Mouse (Mus musculus): ENCODE measurements around the gene Colq. TPM values are rescaled to one million over a fixed set of nuclear protein-coding genes. Genes with fewer than 3 reads are reported as not detected.

Colq gene
- polyA plus RNA-seq, 1 experiment = not detected

GRCm38 (mm10) chr14:31494349-31494974, 96.7 kb downstream of the Colq start, which contains the start of gene Eaf1:
Gene Eaf1 (plus strand): TSS chr14:31494399.
- TF ChIP-seq GATA1 (IDR thresholded peaks at IDR 0.05; ENCODE audit: low read length) = no peak
- no peak for TF ChIP-seq TAL1 (IDR thresholded peaks at IDR 0.05; ENCODE audit: low read length)
- peaks cover 53% of the 10 kb centered on the region for H3K4me1 ChIP-seq (ENCODE audit: control insufficient read depth)
- H3K4me3 ChIP-seq (replicated peaks) = peak within 1 kb of the TSS; percentile 70
- no peaks in the 10 kb centered on the region for H3K27me3 ChIP-seq (ENCODE audit: control insufficient read depth)
- H3K9me3 ChIP-seq (ENCODE audit: control insufficient read depth, low read length) = no peaks in the 10 kb centered on the region
- peaks cover 68% of the 10 kb centered on the region for H3K36me3 ChIP-seq (ENCODE audit: control insufficient read depth)

GRCm38 (mm10) chr14:31493901-31494300, 97.2 kb downstream of the Colq start:
- Histone ChIP-seq H3K4me3 (replicated peaks) (peak overlapping the region; percentile 70), H3K27me3 (ENCODE audit: control insufficient read depth) (no peaks in the 10 kb centered on the region), H3K4me1 (ENCODE audit: control insufficient read depth) (peaks cover 53% of the 10 kb centered on the region), H3K36me3 (ENCODE audit: control insufficient read depth) (peaks cover 68% of the 10 kb centered on the region), H3K9me3 (ENCODE audit: control insufficient read depth, low read length) (no peaks in the 10 kb centered on the region)
- TF ChIP-seq GATA1 (IDR thresholded peaks at IDR 0.05; ENCODE audit: low read length) (no peak), TAL1 (IDR thresholded peaks at IDR 0.05; ENCODE audit: low read length) (no peak)

- Histone ChIP-seq H3K9me3 (ENCODE audit: control insufficient read depth, low read length) (no peaks in the 10 kb centered on the region), H3K4me3 (replicated peaks) (no peak overlapping the region), H3K4me1 (ENCODE audit: control insufficient read depth) (peaks cover 12% of the 10 kb centered on the region), H3K36me3 (ENCODE audit: control insufficient read depth) (peaks cover 97% of the 10 kb centered on the region), H3K27me3 (ENCODE audit: control insufficient read depth) (no peaks in the 10 kb centered on the region)
- TF ChIP-seq TAL1 (IDR thresholded peaks at IDR 0.05; ENCODE audit: low read length) = no peak
- TF ChIP-seq GATA1 (IDR thresholded peaks at IDR 0.05; ENCODE audit: low read length) = no peak
These were observed 103.1 kb downstream of the Colq start for GRCm38 (mm10) chr14:31488055-31488454.

- H3K27me3 ChIP-seq (ENCODE audit: control insufficient read depth) = no peaks in the 10 kb centered on the region
- H3K36me3 ChIP-seq (ENCODE audit: control insufficient read depth) = peaks cover 98% of the 10 kb centered on the region
- TF ChIP-seq GATA1 (IDR thresholded peaks at IDR 0.05; ENCODE audit: low read length) = no peak
- H3K4me3 ChIP-seq (replicated peaks) = no peak overlapping the region
- no peaks in the 10 kb centered on the region for H3K9me3 ChIP-seq (ENCODE audit: control insufficient read depth, low read length)
- H3K4me1 ChIP-seq (ENCODE audit: control insufficient read depth) = no peaks in the 10 kb centered on the region
These were observed 104.7 kb downstream of the Colq start for GRCm38 (mm10) chr14:31486465-31486864.

- H3K27me3 ChIP-seq (ENCODE audit: control insufficient read depth) = no peaks in the 10 kb centered on the region
- H3K4me1 ChIP-seq (ENCODE audit: control insufficient read depth) = no peaks in the 10 kb centered on the region
- peaks cover 96% of the 10 kb centered on the region for H3K36me3 ChIP-seq (ENCODE audit: control insufficient read depth)
- H3K9me3 ChIP-seq (ENCODE audit: control insufficient read depth, low read length) = no peaks in the 10 kb centered on the region
- no peak for TF ChIP-seq TAL1 (IDR thresholded peaks at IDR 0.05; ENCODE audit: low read length)
- TF ChIP-seq GATA1 (IDR thresholded peaks at IDR 0.05; ENCODE audit: low read length) = no peak
- H3K4me3 ChIP-seq (replicated peaks) = no peak overlapping the region
These were observed 108.7 kb downstream of the Colq start for GRCm38 (mm10) chr14:31482417-31482816.

GRCm38 (mm10) chr14:31473297-31473696, 117.8 kb downstream of the Colq start:
- peaks cover 13% of the 10 kb centered on the region for H3K36me3 ChIP-seq (ENCODE audit: control insufficient read depth)
- no peak overlapping the region for H3K4me3 ChIP-seq (replicated peaks)
- no peaks in the 10 kb centered on the region for H3K27me3 ChIP-seq (ENCODE audit: control insufficient read depth)
- TF ChIP-seq TAL1 (IDR thresholded peaks at IDR 0.05; ENCODE audit: low read length) (no peak), GATA1 (IDR thresholded peaks at IDR 0.05; ENCODE audit: low read length) (no peak)
- no peaks in the 10 kb centered on the region for H3K9me3 ChIP-seq (ENCODE audit: control insufficient read depth, low read length)
- no peaks in the 10 kb centered on the region for H3K4me1 ChIP-seq (ENCODE audit: control insufficient read depth)

Other genes with a start within 250 kb of the Colq start
- 0.04 and 0.12 TPM in 2 replicates for gene Sh3bp5, start 155.3 kb downstream of the Colq start, polyA plus RNA-seq (2012)
- 18.0 and 27.2 TPM in 2 replicates for gene Eaf1, start 96.9 kb downstream of the Colq start, polyA plus RNA-seq (2012)
- 0.26 and 0.28 TPM in 2 replicates for gene Mettl6, start 96.3 kb downstream of the Colq start, polyA plus RNA-seq (2012)
- gene Gm49387, start 49.5 kb upstream of the Colq start, polyA plus RNA-seq (2012) = not detected in 2 replicates
- gene Btd, start 49.7 kb upstream of the Colq start, polyA plus RNA-seq (2012) = 0.26 and 0.30 TPM in 2 replicates
- gene Hacl1, start 49.9 kb upstream of the Colq start, polyA plus RNA-seq (2012) = 0.04 and 0.50 TPM in 2 replicates
- gene Ankrd28, start 239.3 kb upstream of the Colq start, polyA plus RNA-seq (2012) = 0.02 and 0.04 TPM in 2 replicates

Data from erythroblast, embryonic 14.5 days (primary cell).